Mouse (Mus musculus) lung, embryonic 15.5 days (tissue): ENCODE data around the gene Pex26. TPM values are rescaled to one million over a fixed set of nuclear protein-coding genes. Genes with fewer than 3 reads are reported as not detected.

Source experiments
- ATAC-seq: fragments of 200-750 bp; cut with Nextera tagmentation; 2 replicates; pipeline ENCODE4 v1.8.0; 2017; ENCODE audit warnings: moderate number of reproducible peaks, borderline replicate concordance; ENCODE audit not compliant: low FRiP score, low TSS enrichment; ENCODE audit errors: extremely low read depth
- H3K27ac ChIP-seq: fragments of 300-500 bp; sonication (generic); 2 replicates; pipeline ENCODE4 v1.5.1; 2015; ENCODE audit warnings: moderate library complexity, mild to moderate bottlenecking, inconsistent platforms
- H3K27me3 ChIP-seq: fragments of 300-500 bp; sonication (generic); 2 replicates; pipeline ENCODE4 v1.6.1; 2015; ENCODE audit warnings: inconsistent platforms
- H3K36me3 ChIP-seq: fragments of 300-500 bp; sonication (generic); 2 replicates; pipeline ENCODE4 v1.6.1; 2015; ENCODE audit warnings: inconsistent platforms
- H3K4me1 ChIP-seq: fragments of 300-500 bp; sonication (generic); 2 replicates; pipeline ENCODE4 v1.6.1; 2015; ENCODE audit warnings: inconsistent platforms
- H3K4me2 ChIP-seq: fragments of 300-500 bp; sonication (generic); 2 replicates; pipeline ENCODE4 v1.6.1; 2015; ENCODE audit warnings: inconsistent platforms, mild to moderate bottlenecking, moderate library complexity
- H3K4me3 ChIP-seq: fragments of 300-500 bp; sonication (generic); 2 replicates; pipeline ENCODE4 v1.5.1; 2015; ENCODE audit warnings: mild to moderate bottlenecking, inconsistent platforms
- H3K9ac ChIP-seq: fragments of 300-500 bp; sonication (generic); 2 replicates; pipeline ENCODE4 v1.6.1; 2015; ENCODE audit warnings: inconsistent platforms
- H3K9me3 ChIP-seq: fragments of 300-500 bp; sonication (generic); 2 replicates; pipeline ENCODE4 v1.6.1; 2016; ENCODE audit warnings: inconsistent platforms
- WGBS: fragments of 180-500 bp; shearing (Covaris S2); methylation state at CpG from one replicate; pipeline ENCODE4 v1.1.7; 2015; 5-methylcytosine and 5-hydroxymethylcytosine counted together
- polyA plus RNA-seq: library from polyadenylated mRNA; unstranded; fragments of >200 nt; fragmentation: Nextera tagmentation; extraction: Ambion mirVana; gene quantifications from 2 replicates; pipeline ENCODE4 v1.2.1, GENCODE M21; 2015

Pex26 gene
- polyA plus RNA-seq, 1 experiment from 2014 or later = 13.5 TPM

DNA sequence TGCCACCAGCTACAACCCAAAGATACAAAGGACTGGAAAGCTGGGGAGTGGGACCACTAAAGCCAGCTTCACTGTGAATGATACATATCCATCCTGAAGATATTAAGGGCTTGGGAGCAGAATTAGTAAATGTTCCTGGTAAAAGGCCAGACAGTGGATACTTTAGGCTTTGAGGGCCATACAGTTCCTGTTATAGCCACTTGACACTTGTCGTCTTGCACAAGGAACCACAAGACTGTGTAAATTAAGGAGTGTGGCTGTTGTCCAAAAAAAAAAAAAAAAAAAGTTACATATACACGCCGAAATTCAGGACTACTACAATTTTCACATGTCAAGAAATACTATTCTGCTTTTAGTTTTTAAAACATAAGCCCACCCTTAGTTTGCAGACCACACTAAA lies 35.1 kb upstream of the Pex26 start:
- no peaks in the 10 kb centered on the region for H3K36me3 ChIP-seq
- H3K9ac ChIP-seq = no peak overlapping the region
- peaks cover 16% of the 10 kb centered on the region; the same call in 1 of the 2 replicates for H3K27me3 ChIP-seq
- no peak overlapping the region for H3K4me3 ChIP-seq
- peaks cover 58% of the 10 kb centered on the region for H3K4me1 ChIP-seq
- H3K9me3 ChIP-seq = no peaks in the 10 kb centered on the region
- WGBS = 17% methylated on average over 3 of the region's 3 CpGs
- no peak overlapping the region for H3K27ac ChIP-seq
- ATAC-seq = no peak
- H3K4me2 ChIP-seq = no peak overlapping the region

DNA sequence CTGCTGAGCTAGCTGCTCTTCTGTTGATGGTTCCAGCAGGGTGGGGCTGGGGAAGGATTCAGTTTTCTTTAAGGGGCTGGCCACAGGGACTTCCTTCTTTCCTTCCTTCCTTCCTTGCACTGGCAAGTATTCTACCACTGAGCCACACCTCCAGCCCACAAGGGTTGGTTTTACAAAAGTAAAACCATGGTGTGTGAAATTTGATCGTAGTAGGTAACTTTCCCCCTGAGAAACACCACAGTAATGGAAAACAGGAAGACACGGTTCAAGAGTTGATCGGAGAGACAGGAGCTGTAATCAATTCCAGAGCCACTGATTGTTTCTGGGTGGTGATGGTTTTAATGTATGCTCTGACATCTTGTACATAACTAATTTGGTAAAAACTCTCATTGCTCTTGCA lies 34.0 kb upstream of the Pex26 start:
- Histone ChIP-seq H3K4me3 (no peak overlapping the region), H3K9ac (no peak overlapping the region), H3K36me3 (no peaks in the 10 kb centered on the region), H3K4me1 (peaks cover 48% of the 10 kb centered on the region), H3K27ac (no peak overlapping the region), H3K9me3 (no peaks in the 10 kb centered on the region), H3K4me2 (no peak overlapping the region), H3K27me3 (peaks cover 16% of the 10 kb centered on the region; the same call in 1 of the 2 replicates)
- 75% methylated on average over 3 of the region's 3 CpGs for WGBS
- no peak for ATAC-seq

DNA sequence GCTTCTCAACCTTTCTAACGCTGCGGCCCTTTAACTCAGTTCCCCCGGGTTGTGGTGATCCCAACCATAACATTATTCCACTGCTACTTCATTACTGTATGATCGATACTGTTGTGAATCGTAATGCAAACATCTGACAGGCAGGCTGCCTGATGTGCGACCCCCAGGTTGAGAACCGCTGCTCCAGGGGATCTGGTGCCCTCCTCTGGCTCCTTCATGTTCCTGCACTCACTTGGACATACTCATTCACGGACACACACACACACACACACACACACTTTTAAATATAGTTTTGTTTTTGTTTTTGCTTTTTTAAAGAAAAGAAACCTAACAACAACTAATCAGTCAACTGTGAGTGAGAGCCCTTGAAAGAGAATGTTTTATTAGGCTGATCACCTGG lies 33.3 kb upstream of the Pex26 start:
- no peaks in the 10 kb centered on the region for H3K36me3 ChIP-seq
- ATAC-seq = no peak
- H3K9ac ChIP-seq = no peak overlapping the region
- H3K27me3 ChIP-seq = peaks cover 16% of the 10 kb centered on the region; the same call in 1 of the 2 replicates
- H3K4me2 ChIP-seq = no peak overlapping the region
- WGBS = 96% methylated on average over 8 of the region's 8 CpGs
- peaks cover 47% of the 10 kb centered on the region for H3K4me1 ChIP-seq
- no peak overlapping the region for H3K27ac ChIP-seq
- H3K4me3 ChIP-seq = no peak overlapping the region
- no peaks in the 10 kb centered on the region for H3K9me3 ChIP-seq

DNA sequence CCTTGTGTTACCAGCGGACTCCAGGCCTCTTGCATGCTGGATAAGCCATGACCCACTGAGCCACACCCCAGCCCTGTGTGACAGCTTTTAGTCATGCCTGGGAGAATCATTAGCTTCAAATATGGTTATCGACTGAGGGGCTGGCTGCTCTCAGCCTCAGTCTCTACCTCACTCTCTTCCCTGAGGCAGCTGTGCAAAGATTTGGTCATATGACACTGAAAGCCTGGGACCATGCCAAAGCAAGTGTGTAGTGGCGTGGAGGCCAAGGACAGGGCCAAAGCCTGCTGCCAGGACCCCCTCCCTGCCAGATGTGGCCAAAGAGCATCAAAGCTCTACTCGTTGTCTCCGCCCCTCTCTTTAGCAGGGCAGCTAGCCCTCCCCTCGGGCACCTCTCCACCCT lies 31.7 kb upstream of the Pex26 start:
- 35% methylated on average over 6 of the region's 6 CpGs for WGBS
- Histone ChIP-seq H3K4me3 (no peak overlapping the region), H3K4me2 (no peak overlapping the region), H3K9me3 (no peaks in the 10 kb centered on the region), H3K27ac (peak overlapping the region; percentile 0; the same call in 1 of the 2 replicates), H3K9ac (no peak overlapping the region), H3K4me1 (peaks cover 34% of the 10 kb centered on the region), H3K36me3 (no peaks in the 10 kb centered on the region), H3K27me3 (peaks cover 23% of the 10 kb centered on the region; the same call in 1 of the 2 replicates)
- ATAC-seq = peak; percentile 73; the same call in 1 of the 2 replicates

DNA sequence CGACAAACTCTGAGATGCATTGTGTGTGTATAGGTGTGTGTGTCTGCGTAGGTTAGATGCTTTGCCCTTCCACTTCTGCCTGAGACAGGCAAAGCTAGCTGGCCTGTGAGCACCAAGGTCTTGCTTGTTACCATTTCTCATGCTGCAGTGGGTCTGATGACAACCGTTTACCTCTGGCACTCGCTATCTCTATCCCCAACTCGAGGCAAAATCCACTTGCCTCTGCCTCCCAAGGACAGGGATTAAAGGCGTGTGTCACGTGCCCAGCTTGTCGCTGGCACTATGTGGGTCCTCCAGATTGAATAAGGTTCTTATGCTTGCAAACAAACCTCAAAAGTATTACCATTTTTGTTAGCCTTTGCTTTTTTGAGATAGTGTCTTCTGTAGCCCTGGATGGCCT lies 30.3 kb upstream of the Pex26 start:
- no peaks in the 10 kb centered on the region for H3K9me3 ChIP-seq
- WGBS = 70% methylated on average over 8 of the region's 8 CpGs
- H3K36me3 ChIP-seq = no peaks in the 10 kb centered on the region
- no peak overlapping the region for H3K27ac ChIP-seq
- peaks cover 20% of the 10 kb centered on the region for H3K4me1 ChIP-seq
- no peak for ATAC-seq
- H3K4me2 ChIP-seq = no peak overlapping the region
- H3K27me3 ChIP-seq = peaks cover 31% of the 10 kb centered on the region; the same call in 1 of the 2 replicates
- no peak overlapping the region for H3K9ac ChIP-seq
- H3K4me3 ChIP-seq = no peak overlapping the region

DNA sequence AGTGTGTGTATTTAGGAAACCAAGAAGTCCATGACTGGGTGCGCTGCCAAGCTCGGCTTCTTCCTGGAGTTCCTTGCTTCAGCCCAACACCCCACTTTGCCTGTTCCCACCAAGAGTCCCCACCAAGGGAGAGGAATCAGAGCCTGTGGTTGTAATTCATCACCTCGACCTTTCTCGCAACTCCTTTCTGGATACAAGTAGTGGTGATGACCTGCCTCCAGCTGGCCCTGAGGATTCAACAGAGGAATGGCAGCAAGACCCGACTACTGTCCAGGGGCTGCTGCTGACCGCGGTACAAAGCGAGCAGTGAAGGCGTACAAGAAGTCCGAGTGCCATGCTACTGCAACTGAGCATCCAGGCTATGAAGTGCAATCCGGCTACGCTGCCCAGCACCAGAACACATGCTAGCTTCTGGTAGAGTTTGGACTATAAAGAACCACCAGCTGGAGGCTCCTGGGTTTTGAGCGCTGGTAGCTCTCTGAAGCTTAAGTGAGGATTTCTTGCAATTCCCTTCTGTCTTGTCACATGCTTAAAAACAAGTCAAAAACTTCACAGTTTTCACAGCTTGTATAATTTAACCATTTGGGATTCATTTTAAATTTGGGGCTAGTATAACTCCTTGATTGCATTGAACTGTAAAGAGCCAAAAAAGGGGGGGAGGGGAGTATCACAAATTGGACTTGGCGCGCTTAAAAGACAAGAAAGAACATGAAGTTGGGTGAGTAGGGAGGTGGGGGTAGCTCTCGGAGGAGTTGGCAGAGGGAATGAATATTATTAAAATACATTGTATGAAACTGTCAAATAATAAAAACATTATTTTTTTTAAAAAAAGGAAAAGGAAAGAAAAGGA lies 28.8 kb upstream of the Pex26 start:
- Histone ChIP-seq H3K4me1 (peaks cover 16% of the 10 kb centered on the region), H3K27ac (no peak overlapping the region), H3K27me3 (peaks cover 34% of the 10 kb centered on the region; the same call in 1 of the 2 replicates), H3K36me3 (no peaks in the 10 kb centered on the region), H3K9ac (no peak overlapping the region), H3K4me2 (no peak overlapping the region), H3K9me3 (no peaks in the 10 kb centered on the region), H3K4me3 (no peak overlapping the region)
- no peak for ATAC-seq
- 79% methylated on average over 16 of the region's 16 CpGs for WGBS

DNA sequence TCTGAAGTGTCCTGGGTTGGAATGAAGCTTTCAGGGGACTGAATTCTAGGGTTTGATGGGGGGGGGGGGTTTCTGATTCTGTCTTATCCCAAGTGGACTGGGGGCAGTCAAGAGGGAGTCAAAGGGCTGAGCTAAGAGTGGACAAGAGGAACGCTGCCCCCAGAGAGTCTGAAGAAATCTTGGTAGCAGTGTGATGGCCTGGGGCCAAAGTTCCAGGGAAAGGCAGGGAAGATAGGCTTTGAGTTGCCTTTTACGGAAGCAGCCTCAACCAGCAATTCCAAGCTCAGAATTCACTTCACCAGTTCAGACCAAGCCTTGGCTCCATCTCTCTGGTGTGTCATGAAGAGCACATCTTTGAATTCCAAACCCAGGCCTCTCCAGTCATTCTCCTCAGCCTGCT lies 27.4 kb upstream of the Pex26 start:
- H3K4me3 ChIP-seq = no peak overlapping the region
- H3K4me2 ChIP-seq = no peak overlapping the region
- ATAC-seq = no peak
- H3K36me3 ChIP-seq = no peaks in the 10 kb centered on the region
- H3K4me1 ChIP-seq = peaks cover 27% of the 10 kb centered on the region
- no peak overlapping the region for H3K9ac ChIP-seq
- WGBS = 31% methylated on average over 2 of the region's 2 CpGs
- no peaks in the 10 kb centered on the region for H3K9me3 ChIP-seq
- no peak overlapping the region for H3K27ac ChIP-seq
- peaks cover 34% of the 10 kb centered on the region; the same call in 1 of the 2 replicates for H3K27me3 ChIP-seq

DNA sequence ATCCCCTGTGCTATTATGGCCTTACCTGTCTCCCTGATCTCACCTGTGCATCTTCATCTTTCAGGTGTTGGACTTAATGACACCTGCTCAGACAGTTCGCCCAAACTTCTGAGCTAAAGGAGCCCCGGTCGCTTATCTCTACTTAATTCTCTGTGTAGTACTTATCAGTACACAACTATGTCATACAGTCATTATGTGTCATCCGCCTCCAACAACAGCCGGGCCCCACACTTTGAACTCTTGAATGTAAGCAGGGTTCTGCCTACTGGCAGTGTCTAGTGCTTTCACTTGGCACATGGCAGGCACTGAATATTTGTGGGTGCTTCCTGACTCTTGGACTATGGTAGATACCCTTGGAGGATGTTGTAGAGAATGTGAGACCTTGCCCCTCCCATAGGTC lies 23.9 kb upstream of the Pex26 start:
- Histone ChIP-seq H3K4me1 (peaks cover 29% of the 10 kb centered on the region), H3K36me3 (no peaks in the 10 kb centered on the region), H3K4me2 (no peak overlapping the region), H3K27ac (no peak overlapping the region), H3K9ac (no peak overlapping the region), H3K27me3 (peaks cover 32% of the 10 kb centered on the region; the same call in 1 of the 2 replicates), H3K9me3 (no peaks in the 10 kb centered on the region), H3K4me3 (no peak overlapping the region)
- 65% methylated on average over 5 of the region's 5 CpGs for WGBS
- no peak for ATAC-seq

DNA sequence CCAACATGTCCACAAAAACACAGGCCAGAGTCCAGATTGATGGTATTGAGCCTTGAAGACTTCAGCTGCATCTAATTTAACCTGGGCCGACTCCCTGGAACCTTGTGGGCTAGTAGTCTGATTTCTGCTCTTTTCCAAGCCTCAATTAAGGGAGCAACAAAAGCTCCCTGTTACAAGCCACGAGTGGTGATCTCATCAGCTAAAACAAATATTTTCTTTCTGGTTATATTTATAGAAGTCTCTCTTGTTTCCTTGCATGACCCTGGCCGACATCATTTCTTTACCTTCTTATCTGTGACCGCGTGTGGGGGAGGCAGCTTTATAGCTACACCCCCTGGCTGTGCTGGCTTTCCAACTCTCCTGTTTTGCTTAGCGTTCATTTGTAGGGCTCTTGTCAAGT lies 23.3 kb upstream of the Pex26 start:
- no peak overlapping the region for H3K27ac ChIP-seq

DNA sequence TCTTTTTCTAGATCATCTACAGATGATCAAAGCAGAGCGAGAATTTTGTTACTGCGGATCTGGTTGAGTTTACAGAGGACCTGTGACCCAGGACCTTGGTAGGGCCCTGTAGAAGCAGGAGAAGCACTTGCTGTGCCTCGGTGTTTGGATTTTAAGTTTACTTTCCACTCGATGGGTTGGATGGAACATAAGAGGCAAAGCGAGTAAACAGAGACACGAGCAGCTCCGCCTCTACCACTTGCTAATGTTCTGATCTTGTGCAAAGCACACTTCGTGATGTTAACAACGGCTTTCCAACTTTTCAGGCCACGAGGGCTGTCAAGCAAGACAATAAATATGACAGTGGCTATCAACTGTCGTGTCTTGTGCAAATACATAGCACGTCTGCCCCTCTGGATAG lies 20.9 kb upstream of the Pex26 start:
- Histone ChIP-seq H3K4me2 (no peak overlapping the region), H3K27ac (no peak overlapping the region), H3K9ac (no peak overlapping the region), H3K4me1 (peaks cover 39% of the 10 kb centered on the region), H3K9me3 (no peaks in the 10 kb centered on the region), H3K27me3 (peaks cover 26% of the 10 kb centered on the region; the same call in 1 of the 2 replicates), H3K4me3 (no peak overlapping the region), H3K36me3 (no peaks in the 10 kb centered on the region)
- 44% methylated on average over 12 of the region's 12 CpGs for WGBS
- ATAC-seq = no peak

More for the DNA sequence above, 23.3 kb upstream of the Pex26 start:
- 29% methylated on average over 6 of the region's 6 CpGs for WGBS
- no peak for ATAC-seq
- Histone ChIP-seq H3K27me3 (peaks cover 32% of the 10 kb centered on the region; the same call in 1 of the 2 replicates), H3K9me3 (no peaks in the 10 kb centered on the region), H3K36me3 (no peaks in the 10 kb centered on the region), H3K9ac (no peak overlapping the region), H3K4me2 (no peak overlapping the region), H3K4me1 (peaks cover 28% of the 10 kb centered on the region), H3K4me3 (no peak overlapping the region)

DNA sequence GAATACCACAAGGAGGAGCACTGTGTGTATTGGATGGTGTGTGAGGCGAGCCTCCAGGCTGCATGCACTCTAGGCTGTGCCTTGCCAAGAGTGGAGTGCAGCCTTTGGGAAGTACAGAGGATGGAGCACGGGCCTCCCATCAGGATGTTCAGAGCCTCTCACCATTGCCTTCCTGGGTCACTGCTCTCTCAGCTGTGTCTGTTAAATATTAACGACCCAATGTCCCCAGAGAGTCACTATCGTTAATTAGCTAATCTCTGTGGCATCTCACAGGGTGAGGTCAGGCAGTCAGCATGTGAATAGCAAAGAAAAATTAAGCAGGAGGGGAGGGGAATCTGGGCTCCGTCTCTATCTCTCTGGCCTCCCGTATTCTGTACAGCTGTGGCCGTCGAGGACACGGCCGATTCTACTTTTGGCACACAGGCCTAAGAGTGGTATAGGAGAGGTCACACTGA lies 17.3 kb upstream of the Pex26 start:
- Histone ChIP-seq H3K9ac (no peak overlapping the region), H3K27ac (no peak overlapping the region), H3K36me3 (no peaks in the 10 kb centered on the region), H3K4me3 (no peak overlapping the region), H3K4me1 (peaks cover 31% of the 10 kb centered on the region), H3K27me3 (peaks cover 9% of the 10 kb centered on the region), H3K4me2 (no peak overlapping the region), H3K9me3 (no peaks in the 10 kb centered on the region)
- peak; percentile 63 for ATAC-seq
- 20% methylated on average over 10 of the region's 10 CpGs for WGBS

DNA sequence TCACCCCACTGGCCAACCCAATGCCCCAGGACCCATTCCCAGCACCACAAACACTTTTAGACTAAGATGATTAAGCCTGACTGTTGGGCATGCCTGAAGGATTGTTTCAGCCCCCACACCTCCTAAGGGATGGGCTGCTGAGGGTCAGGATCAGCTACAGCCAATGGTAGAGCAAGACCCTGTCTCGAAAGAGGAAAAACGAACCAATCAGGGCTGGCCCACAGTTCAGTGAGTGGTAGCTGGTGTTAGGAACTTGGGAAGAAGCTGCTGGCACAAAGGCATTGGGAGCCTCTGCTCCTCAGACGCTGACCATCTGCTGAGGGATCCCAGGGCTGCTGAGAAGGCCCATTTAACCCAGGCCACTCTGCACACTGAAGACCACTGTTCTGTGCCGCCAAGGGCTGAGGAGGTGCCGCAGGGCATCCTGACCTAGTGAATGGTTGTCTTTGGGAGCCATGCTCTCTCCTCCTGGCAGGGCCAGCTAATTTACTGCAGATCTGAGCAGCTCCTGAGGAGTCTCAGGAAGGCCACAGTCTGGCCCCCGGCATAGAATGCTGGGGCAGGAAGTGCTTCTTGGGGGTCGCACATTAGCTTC lies 16.0 kb upstream of the Pex26 start:
- 75% methylated on average over 7 of the region's 7 CpGs for WGBS
- no peak overlapping the region for H3K4me3 ChIP-seq

More for the DNA sequence above, 16.0 kb upstream of the Pex26 start:
- H3K27ac ChIP-seq = no peak overlapping the region
- H3K9me3 ChIP-seq = no peaks in the 10 kb centered on the region
- no peak for ATAC-seq
- peaks cover 31% of the 10 kb centered on the region for H3K4me1 ChIP-seq
- no peak overlapping the region for H3K9ac ChIP-seq
- no peak overlapping the region for H3K4me2 ChIP-seq
- no peaks in the 10 kb centered on the region for H3K36me3 ChIP-seq
- peaks cover 9% of the 10 kb centered on the region for H3K27me3 ChIP-seq
